In genomic region chr16:18221543-18221898, GRCm38 (mm10) we compare ENCODE assay signal across 18 mouse cellular contexts. TPM values are rescaled to one million over a fixed set of nuclear protein-coding genes. Genes with fewer than 3 reads are reported as not detected.
DNase-seq lines count a peak whose midpoint lies in the region; ATAC-seq and TF ChIP-seq lines count a peak whose summit lies in the region.
"Had no signal": no experiment of that assay in that cellular context is flagged by ENCODE, and none has a peak within 500 bp of the region (broad histone marks: within the 10 kb centered on the region; RNA-seq: fewer than 3 reads in every experiment).

No protein-coding gene starts in this region.

- peaks cover 36% of the 10 kb centered on the region for H3K36me3 ChIP-seq in kidney, postnatal 0 days (ENCODE audit: insufficient read depth, low read length)
- H3K36me3 ChIP-seq: G1E had no signal

- no peak overlapping the region for H3K4me3 ChIP-seq in kidney, postnatal 0 days (replicated peaks; ENCODE audit: low read depth, low read length)
- no peak overlapping the region for H3K4me3 ChIP-seq in bone marrow macrophage, adult 2 months (ENCODE audit: insufficient read depth, low read length)
- H3K4me3 ChIP-seq: heart, embryonic 10.5 days; midbrain, embryonic 10.5 days had no signal

- TF ChIP-seq CTCF in kidney, postnatal 0 days (IDR thresholded peaks at IDR 0.05; ENCODE audit: low read depth) = 0 out of 2 replicates have a peak, but pooled peaks have one; percentile 11
- 0 out of 2 replicates have a peak, but pooled peaks have one; percentile 15 for TF ChIP-seq CTCF in bone marrow macrophage, adult 2 months (IDR thresholded peaks at IDR 0.05; ENCODE audit: low read depth, low read length)

- peaks cover 7% of the 10 kb centered on the region for H3K4me1 ChIP-seq in kidney, postnatal 0 days (replicated peaks; ENCODE audit: insufficient read depth, low read length)
- peaks cover 15% of the 10 kb centered on the region for H3K4me1 ChIP-seq in bone marrow macrophage, adult 2 months (ENCODE audit: control insufficient read depth, insufficient read depth, low read length)

- no peak for DNase-seq in kidney, postnatal 0 days (ENCODE audit: low spot score)
- DNase-seq in kidney, adult 8-10 months = no peak
- peak; percentile 57 for DNase-seq in testis, postnatal 10 days (ENCODE audit: low spot score)
- DNase-seq in testis, postnatal 14 days (ENCODE audit: low spot score) = no peak
- DNase-seq in adrenal gland, adult (ENCODE audit: inconsistent age in 2 of 2, low spot score in 1 of 2) = no peak
- DNase-seq in frontal cortex, adult 2 months (ENCODE audit: extremely low spot score in 1 of 2, low spot score in 1 of 2) = no peak
- DNase-seq: adrenal gland, postnatal 36 days; kidney, postnatal 10 days; lung, postnatal 10 days; right cerebral cortex, postnatal 14 days had no signal

- H3K4me2 ChIP-seq in kidney, postnatal 0 days (ENCODE audit: low read length) = no peak overlapping the region

- no peak overlapping the region for H3K9ac ChIP-seq in kidney, postnatal 0 days (ENCODE audit: low read depth, low read length)

- no peak overlapping the region for H3K27ac ChIP-seq in kidney, postnatal 0 days
- H3K27ac ChIP-seq in bone marrow macrophage, adult 2 months (ENCODE audit: insufficient read depth, low read depth, low read length) = no peak overlapping the region
- H3K27ac ChIP-seq: midbrain, embryonic 10.5 days had no signal

- no peaks in the 10 kb centered on the region for H3K9me3 ChIP-seq in kidney, postnatal 0 days (replicated peaks; ENCODE audit: low read length)
- H3K9me3 ChIP-seq: G1E; heart, embryonic 10.5 days; midbrain, embryonic 10.5 days had no signal

- 68% methylated on average over 10 of the region's 11 CpGs for WGBS in kidney, postnatal 0 days

- no peaks in the 10 kb centered on the region for H3K27me3 ChIP-seq in kidney, postnatal 0 days (ENCODE audit: insufficient read depth, low read length)

- no peak for ATAC-seq in kidney, postnatal 0 days (replicated peaks; ENCODE audit: low FRiP score, low read depth)

- no peak for TF ChIP-seq POLR2A in bone marrow macrophage, adult 2 months (IDR thresholded peaks at IDR 0.05; ENCODE audit: borderline replicate concordance, low read depth, low read length)

RNA-seq across cellular contexts. Expression of gene Ccdc188, which starts 3.8 kb away (rescaled TPM):
- polyA plus RNA-seq in kidney, postnatal 0 days (2015; fragmentation: Nextera tagmentation; extraction: Ambion mirVana) = not detected in 2 replicates
- not detected in 2 replicates for polyA plus RNA-seq in bone marrow macrophage, adult 2 months (2012; ENCODE audit: insufficient read depth, insufficient read length, missing spikeins)
- polyA plus RNA-seq in frontal cortex, adult 2 months (2012; rRNA removed) = not detected in 2 replicates
- polyA plus RNA-seq: embryonic facial prominence, embryonic 14.5 days; forebrain, embryonic 11.5 days; G1E; heart, embryonic 10.5 days; limb, embryonic 11.5 days; midbrain, embryonic 10.5 days; stomach, embryonic 14.5 days had no signal

RNA-seq across cellular contexts. Expression of gene Zdhhc8, which starts 13.4 kb away (rescaled TPM):
- polyA plus RNA-seq in kidney, postnatal 0 days (2015; fragmentation: Nextera tagmentation; extraction: Ambion mirVana) = 13.1 and 13.5 TPM in 2 replicates
- 10.8 and 14.3 TPM in 2 replicates for polyA plus RNA-seq in bone marrow macrophage, adult 2 months (2012; ENCODE audit: insufficient read depth, insufficient read length, missing spikeins)
- 142 and 152 TPM in 2 replicates for polyA plus RNA-seq in frontal cortex, adult 2 months (2012; rRNA removed)

RNA-seq across cellular contexts. Expression of gene Trmt2a, which starts 27.0 kb away (rescaled TPM):
- 53.0 and 59.2 TPM in 2 replicates for polyA plus RNA-seq in kidney, postnatal 0 days (2015; fragmentation: Nextera tagmentation; extraction: Ambion mirVana)
- polyA plus RNA-seq in bone marrow macrophage, adult 2 months (2012; ENCODE audit: insufficient read depth, insufficient read length, missing spikeins) = 64.4 and 64.9 TPM in 2 replicates
- polyA plus RNA-seq in frontal cortex, adult 2 months (2012; rRNA removed) = 76.5 and 77.2 TPM in 2 replicates

RNA-seq across cellular contexts. Expression of gene Ranbp1, which starts 27.0 kb away (rescaled TPM):
- 457 and 487 TPM in 2 replicates for polyA plus RNA-seq in kidney, postnatal 0 days (2015; fragmentation: Nextera tagmentation; extraction: Ambion mirVana)
- polyA plus RNA-seq in bone marrow macrophage, adult 2 months (2012; ENCODE audit: insufficient read depth, insufficient read length, missing spikeins) = 85.0 and 105 TPM in 2 replicates
- polyA plus RNA-seq in frontal cortex, adult 2 months (2012; rRNA removed) = 108 and 116 TPM in 2 replicates

RNA-seq across cellular contexts. Expression of gene Gm49776, which starts 36.6 kb away (rescaled TPM):
- polyA plus RNA-seq in kidney, postnatal 0 days (2015; fragmentation: Nextera tagmentation; extraction: Ambion mirVana) = 0.91 and 3.0 TPM in 2 replicates
- 5.3 and 11.4 TPM in 2 replicates for polyA plus RNA-seq in bone marrow macrophage, adult 2 months (2012; ENCODE audit: insufficient read depth, insufficient read length, missing spikeins)
- 0.55 TPM in 1 of 2 replicates, not detected in the other for polyA plus RNA-seq in frontal cortex, adult 2 months (2012; rRNA removed)
- polyA plus RNA-seq: forebrain, embryonic 11.5 days; G1E; stomach, embryonic 14.5 days had no signal
